Mouse (Mus musculus) forelimb bud, embryonic 11.5 days (tissue): ENCODE results near the gene B4galt5.
"Not testable (repeated sequence)": the region's sequence is repeated elsewhere in the genome, so short reads cannot be mapped to it uniquely, and the experiment has no call there.

Source experiments
- DNase-seq: peaks from one replicate; pipeline ENCODE4 v3.0.0-alpha.2; 2012; ENCODE audit warnings: low read depth, low spot score

The B4galt5 gene

DNA sequence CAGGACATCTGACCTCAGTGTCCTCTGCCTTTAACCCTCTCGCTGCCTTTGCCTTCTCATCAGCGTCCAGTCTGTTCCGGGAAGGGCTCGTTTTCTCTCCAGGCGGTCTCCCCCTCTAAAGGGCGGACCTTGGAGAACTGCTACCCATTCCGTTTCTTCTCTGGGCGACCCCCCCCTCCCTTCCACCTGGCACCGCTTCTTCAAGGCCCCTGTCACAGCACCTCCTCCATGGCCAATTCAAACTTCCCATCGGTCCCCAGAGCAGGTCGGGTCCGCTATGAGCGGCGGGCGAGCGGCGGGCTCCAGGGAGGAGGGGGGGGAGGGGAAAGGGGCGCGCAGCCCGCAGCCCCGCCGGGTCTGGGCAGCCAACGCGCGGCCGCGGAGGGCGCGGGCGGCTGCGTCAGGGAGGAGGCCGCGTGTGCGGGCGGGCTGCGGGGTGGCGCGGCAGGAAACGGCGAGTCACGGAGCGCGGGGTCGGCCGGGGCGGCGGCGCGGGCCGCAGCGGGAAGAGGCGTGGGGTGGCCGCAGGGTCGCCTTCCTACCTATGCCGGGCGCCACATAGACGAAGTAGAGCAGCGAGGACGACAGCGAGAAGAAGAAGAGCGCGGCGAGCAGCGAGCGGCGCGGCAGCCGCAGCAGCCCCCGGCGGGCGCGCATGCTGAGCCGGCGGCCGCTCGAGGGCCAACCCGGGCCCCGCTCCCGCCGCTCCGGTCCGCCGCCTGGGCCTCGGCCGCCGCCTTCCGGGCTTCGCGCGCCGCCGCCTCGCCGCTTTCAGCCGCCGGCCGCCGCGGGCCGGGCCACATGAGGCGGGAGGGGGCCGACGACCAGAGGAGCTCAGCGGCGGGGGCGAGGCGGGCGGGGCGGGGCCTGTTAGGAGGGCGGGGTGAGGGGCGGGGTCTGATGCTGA, at the start of gene B4galt5:
Gene B4galt5 (minus strand): TSS at position 808 of the 907 bp plus-strand sequence.
- DNase-seq: no peak

DNA sequence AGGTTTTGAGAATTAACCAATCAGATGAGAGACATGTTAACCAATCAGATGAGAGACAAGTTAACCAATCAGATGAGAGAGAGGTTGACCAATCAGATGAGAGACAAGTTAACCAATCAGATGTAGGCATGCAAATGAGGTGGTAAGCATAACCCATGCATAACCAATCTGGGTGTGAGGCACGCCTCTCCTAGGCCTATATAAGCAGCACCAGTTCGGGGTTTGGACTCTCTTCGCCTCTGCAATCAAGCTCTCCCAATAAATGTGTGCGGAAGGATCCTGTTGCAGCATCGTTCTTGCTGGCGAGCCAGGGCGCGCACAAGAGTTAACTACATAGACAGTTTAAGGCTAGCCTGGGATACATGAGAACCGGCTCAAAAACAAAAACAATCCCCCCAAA, 47.4 kb upstream of the B4galt5 start:
- DNase-seq: not testable (repeated sequence)

DNA sequence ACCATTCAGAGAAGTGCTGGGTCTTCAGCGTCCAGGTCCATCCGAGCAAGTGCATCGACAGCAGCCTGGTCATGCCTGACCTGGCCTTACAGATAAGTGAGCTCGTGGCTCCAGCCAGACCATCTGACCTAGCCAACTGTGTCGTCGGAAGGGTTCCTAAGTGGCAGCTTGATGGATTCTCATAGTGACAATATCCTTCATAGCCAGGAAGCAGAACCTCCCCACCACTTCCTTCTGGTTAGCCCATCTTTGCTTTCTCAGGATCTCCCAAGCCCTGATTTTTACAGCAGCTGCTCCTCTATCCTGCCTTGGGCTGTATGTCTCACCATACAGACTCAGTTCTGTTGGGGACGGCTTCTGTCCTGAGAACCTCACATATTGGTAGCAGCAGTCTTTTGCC, 45.4 kb upstream of the B4galt5 start:
- no peak for DNase-seq

DNA sequence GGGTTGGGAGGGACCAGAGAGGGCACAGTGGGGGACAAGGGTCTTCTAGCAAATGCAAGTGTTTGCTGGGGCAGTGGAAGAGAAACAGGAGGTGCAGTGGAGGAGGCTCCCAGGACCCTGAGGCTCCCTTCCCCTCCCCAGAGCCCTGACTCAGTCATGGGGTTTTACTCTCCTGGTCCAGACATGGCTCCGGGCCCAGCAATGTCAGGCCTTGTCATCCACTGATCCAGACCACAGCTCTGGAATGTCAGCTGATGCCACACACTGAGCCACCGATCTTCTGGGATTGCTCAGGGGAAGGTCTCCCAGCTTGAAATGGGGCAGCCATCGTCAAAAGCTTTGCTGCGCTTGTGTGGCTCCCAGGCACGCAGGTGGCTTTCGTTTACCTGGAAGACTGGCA, 38.0 kb upstream of the B4galt5 start:
- DNase-seq: no peak

DNA sequence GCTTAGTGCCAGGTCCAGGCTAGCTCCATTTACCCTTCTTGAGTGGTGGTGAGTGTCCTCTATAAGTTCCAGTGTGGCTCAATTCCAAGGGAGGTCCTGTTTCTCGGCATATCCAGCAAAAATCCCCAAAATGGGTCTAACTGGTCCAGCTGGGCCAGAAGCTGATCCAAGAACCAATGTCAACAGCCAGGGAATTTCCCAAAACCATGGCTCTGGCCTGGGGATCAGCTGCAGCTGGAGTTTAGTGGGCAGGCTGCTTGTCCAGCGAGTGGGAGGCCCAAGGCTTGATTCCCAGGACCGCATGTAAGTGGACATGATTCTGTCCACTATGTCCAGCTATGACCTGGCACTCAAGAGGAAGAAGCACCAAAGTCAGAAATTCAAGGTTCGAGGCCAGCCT, 37.5 kb upstream of the B4galt5 start:
- DNase-seq: no peak

DNA sequence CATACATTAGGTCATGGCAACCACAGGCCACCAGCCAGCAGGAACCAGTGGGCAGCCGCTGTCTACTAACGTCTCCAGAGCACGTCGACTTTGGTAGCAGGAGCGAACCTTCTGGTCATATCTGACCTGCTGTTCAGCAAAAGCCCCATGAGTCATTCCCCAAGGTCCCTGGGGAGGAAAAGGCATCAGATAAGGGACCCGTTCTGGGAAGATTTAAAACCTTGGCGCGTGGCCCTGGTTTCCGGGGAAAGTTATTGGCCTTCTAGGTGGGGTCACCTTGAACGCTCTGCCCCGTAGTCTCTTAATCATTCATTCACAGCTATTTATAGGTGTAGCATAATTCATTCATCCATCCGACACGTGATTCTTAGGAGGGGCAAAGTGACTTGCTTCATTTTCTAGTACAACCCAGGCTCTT, 34.7 kb upstream of the B4galt5 start:
- DNase-seq: no peak

DNA sequence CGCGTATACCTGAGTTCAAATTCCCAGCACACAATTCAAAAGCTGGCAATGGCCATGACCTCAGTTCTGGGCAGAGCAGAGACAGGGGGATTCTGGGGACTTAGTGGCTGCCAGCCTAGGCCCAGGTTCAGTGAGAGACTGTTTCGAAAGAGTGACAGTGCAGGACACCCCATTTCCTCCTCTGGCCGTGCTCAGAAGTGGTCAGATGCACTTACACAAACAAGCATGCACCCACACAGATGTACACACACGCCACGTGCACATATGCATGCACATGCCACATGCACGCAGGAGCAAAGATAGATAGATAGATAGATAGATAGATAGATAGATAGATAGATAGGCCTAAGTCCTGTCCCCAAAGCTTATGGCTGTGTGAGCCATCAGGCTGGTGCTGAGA, 33.4 kb upstream of the B4galt5 start:
- DNase-seq: no peak

DNA sequence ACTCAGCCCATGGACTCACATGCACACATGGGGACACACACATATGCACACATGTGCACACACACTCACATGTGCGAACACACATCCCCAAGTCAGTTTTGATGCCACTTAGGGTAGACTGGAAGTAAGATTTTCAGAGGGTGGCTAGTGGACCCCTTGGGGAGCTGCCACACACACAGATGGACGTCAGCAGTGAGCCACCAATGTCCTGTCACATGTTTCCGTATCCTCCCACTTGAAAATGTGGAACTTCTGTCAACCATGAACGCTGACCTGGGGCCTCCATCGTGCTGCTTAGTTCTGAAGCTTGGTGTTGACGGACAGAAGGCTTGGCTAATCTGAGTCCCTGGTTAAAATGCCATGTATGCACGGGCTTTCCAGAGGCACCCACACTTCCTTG, 32.6 kb upstream of the B4galt5 start:
- DNase-seq: no peak

DNA sequence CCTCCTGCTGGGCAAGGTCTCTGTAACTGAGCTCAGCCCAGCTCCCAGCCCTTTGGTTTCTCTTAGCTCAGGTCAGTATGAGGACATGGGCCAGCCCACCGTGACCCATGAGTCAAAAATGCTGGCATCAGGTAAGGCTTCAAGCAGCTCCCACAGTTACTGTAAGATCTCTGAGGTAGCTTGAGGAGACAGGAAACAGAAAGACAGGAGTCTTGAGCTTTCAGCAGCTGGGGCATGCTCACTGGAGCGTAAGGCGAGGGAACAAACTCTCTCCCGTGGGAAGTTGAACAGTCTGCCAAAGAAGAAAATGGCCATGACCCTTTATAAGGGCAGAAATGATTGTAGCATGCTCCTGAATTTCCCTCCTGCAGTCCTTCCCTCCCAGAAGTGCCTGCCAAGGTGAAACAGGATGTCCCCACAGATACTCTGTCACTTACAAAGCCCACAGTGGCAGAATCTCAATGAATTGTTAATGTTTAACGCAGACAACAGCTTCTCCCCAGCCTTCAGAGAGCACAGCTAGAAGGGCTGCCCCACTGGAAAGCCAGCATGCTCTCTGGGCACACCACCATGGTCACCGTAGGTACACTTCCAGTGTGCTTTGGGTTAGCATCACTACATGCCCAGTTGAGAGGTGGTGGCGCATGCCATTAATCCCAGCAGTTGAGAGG, 31.8 kb upstream of the B4galt5 start:
- no peak for DNase-seq

DNA sequence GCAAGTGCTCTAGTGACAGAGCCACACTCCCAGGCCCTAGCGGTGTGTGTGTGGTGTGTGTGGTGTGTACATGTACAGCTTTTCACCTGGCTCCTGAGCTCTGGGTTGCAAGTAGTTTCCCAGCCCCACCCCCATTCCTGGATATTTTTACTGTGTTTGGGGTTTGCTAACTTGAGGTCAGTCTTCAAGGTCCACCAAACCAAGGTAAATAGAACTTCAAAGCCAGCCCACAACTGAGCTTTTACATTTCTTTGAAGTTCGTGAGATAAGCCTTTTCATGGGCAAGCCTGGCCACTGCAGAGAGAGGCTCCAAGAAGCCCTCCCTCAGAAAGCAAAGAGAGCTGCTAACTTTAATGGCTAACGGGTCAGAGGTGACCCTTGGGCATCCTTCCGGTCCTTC, 30.0 kb upstream of the B4galt5 start:
- DNase-seq: no peak

DNA sequence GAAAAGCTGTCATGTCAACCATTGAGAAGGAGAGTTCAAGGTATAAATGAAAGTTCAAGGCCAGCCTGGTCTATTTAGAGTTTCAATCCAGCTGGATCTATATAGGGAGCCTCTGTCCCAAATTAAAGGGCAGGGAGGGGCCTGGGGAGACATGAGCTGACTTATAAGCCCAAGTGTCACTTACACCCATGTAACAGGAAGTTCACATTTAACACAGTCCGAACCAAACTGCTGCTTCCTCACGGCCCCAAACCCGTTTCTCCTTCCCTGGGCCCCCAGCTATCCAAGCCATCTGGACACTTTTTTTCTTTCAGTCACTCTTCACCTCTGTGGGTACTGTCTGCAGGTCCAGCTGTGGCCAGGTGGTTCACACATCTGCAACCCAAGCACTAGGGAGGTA, 28.7 kb upstream of the B4galt5 start:
- DNase-seq: no peak

DNA sequence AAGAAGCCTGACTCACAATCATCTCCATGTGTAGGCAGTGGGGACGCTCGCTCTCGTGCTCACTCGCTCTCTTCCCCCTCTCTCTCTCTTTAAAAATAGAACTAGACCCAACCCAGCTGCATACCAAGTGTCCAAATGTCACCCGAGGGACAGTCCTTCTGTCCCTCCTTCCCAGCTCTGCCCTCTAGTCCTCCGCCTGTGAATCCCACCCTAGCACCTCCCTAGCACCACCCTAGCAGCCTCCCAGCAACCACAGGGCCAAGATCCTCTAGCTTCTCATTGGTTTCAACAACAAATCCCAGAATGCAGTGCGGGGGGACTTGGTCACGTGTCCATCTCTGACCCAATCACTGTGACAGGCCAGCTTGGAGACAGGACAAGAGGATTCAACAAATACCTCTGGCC, 27.2 kb upstream of the B4galt5 start:
- DNase-seq: no peak

DNA sequence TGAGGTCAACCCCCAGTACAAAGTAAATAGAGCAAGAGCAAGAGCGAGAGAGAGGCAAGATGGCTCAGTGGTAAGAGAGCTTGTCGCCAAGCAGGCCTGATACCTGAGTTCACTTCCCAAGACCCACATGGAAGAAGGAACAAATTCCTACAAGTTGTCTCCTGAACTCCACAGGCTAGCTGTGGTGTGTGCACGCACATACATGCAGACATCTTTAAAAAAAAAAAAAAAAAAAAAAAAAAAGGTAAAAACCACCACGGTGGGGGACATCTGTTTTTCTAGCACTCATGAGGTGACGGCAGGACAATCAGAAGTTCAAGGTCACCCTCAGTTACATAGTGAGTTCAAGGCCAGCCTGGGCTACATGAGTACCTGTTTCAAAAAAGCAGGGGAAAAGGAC, 26.7 kb upstream of the B4galt5 start:
- no peak for DNase-seq

DNA sequence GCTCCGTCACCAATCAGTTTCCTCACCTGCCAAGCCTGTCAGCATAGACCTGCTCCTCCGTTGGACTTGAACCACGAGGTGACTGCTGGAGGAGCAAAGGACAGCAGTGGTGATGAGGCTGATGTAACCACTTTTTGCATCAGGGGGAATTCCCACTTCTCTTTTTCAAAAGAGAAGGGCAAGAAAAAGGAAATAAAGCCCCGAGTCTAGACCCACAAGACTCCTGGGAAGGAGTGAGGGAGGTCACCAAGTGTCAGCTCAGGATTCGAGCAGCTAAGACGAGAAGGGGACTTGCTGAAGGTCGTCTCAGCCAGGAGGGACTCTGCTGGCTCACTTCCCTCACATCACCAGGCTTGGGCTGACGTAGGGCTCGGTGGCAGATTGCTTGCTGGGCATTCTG, 26.2 kb upstream of the B4galt5 start:
- DNase-seq: no peak

DNA sequence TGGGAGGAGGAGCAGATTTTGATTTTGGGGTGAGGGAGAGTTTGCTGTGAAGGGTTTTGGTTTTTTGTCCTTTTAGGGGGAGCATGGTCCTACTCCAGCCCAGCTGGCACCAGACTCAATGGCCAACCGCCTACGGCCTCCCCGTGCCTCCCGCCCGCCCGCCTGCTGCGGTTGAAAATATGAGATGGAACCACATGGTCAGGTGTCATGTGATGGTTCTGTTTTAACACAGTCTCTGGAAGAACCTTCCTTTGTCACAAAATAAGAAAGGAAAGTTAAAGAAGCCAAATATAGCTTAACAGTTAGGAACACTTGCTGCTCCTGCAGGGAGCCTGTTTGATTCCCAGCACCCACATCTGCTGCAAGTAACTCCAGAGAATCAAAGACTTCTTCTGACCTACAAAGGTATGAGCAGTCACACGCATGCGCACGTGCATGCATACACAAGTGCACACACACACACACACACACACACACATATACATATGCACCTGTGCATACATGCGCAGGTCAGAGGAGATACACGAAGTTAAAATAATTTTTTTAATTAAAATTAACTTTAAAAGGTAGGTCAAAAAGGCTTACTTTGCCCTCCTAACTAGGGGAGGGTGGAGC, 25.3 kb upstream of the B4galt5 start:
- no peak for DNase-seq

DNA sequence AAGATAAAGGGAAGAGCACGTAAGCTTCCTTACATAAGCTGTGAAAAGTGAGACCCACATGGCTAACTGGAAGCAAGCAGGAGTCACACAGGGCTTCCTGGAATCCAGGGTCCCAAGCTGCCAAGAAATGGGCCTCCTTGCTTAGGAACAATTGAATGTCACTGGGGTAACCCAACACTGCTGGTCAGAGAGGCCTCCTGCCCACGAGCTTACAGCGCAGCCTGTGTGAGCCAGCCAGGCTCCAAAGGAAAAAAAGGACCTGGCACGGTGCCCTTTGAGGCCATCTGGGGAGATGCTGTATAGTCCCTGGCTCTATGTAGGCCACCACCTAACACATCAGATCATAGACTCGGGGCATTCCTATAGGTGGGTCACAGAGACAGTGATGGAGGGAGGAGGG, 24.3 kb upstream of the B4galt5 start:
- no peak for DNase-seq

DNA sequence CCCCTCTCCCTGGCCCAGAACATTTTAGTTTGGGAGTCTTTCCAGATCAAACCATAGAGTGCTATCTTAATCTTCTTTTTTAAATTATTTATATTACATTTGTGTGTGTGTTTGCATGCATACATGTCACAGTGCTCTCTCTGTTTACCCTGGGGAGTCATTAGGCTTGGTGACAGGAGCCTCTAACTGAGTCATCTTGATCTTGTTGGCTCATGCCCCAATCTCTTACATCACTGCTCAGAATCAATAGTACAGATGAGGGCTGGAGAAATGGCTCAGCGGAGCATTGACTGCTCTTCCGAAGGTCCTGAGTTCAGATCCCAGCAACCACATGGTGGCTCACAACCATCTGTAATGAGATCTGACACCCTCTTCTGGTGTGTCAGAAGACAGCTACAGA, 22.5 kb upstream of the B4galt5 start:
- no peak for DNase-seq

DNA sequence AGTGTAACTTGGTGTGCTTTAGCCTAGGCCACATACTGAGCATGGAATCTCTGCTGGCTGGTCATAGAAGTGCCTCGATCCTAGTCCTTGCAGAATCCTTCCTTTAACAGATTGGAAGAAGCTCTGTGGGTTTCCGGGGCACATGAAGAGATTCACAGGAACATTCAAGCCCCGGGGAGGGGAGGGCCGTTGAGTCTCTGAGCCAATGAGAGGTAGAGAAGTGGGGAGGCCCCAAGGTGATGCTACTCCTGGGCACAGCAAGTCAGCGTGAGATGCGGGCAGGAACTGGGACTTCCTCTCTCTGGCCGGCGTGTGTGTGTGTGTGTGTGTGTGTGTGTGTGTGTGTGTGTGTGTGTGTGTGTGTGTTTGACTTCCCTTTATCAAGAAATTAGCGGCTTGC, 19.3 kb upstream of the B4galt5 start:
- DNase-seq: no peak

DNA sequence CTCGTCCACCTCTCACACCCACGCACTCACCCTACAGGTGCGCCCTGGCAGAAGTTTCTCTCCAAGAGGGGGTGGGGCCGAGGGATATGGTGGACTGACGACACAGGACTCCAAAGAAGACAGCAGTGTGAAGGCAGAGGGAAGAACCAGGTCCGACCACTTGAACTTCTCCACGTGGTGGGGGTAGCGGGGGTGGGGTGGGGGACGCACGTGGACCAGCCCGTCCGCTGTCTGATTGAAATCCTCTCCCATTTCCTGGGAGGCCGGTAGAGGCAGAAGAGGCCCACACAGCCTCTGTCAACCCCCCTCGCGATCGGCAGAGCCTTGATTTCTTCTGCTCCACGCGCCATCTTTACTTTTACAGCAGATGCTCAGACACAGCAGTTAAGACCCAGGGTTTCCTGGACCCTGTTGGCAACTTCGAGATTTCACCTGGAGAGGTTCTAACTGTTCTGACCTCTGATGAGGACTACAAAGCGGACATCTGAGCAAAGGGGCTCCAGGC, 18.8 kb upstream of the B4galt5 start:
- no peak for DNase-seq

DNA sequence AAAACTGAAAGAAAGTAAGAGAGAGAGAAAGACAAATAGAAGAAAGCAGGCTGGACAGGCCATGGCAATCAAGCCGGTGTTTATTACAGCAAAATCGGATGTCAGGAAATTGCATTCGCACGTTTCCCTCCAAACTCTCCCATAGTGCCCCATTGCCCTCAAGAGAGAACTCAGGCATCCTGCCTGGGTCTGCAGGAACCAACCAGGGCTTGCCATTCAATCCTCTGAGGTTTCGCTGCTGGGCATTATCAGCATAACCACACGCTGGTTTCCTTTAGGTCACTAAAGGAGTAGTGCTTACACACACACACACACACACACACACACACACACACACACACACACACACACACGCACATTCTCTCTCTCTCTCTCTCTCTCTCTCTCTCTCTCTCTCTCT, 18.3 kb upstream of the B4galt5 start:
- no peak for DNase-seq

DNA sequence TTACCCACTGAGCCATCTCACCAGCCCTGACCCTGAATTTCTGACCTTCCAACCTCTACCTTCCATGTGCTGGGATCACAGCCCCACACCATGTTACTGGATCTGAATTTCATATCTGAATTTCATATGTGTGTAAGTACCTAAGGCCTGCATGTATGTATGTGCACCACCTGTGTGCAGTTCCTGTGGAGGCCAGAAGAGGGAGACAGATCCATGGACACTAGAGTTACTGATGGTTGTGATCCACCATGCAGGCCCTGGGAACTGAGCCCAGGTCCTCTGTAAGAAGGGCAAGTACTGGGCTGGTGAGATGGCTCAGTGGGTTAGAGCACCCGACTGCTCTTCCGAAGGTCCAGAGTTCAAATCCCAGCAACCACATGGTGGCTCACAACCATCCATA, 16.1 kb upstream of the B4galt5 start:
- no peak for DNase-seq

DNA sequence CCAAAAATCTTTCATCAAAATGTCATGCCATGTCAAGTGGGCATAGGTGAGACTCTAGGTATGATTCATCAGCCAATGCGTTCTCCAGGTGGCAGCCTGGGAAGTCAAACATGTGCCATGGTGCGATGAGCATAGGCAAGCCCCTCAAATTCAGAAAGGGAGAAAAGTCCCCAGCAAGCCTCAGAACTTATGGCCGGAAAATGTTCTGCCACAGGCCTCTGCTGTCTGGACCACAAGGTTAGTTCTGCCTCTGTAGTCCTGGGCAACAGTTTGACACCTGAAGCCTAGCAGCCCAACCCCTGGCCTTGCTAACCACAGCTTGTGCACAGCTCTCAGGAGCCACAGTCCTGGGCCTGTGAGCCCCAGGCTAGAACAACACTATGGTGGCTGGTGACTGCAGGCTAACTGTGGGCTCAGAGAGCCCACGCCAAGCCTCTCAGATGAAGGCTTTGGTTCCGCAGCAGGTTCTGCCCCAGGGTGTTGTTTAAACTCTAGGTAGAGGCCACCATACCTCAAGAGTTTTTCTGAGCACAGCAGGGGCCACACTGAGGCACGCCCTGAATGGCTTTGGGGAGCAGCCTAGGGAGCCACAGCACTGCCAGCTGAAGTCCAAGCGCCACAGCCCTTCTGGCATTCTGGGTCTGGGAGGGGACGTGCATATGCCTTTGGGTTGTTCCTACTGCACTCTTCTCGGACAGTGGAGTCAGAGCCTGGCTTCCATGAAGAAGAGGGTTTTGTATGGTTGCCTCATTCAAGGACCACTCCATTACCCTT, 14.5 kb upstream of the B4galt5 start:
- DNase-seq: no peak
